Mouse (Mus musculus): ENCODE data around the gene Hexim1. TPM values are rescaled to one million over a fixed set of nuclear protein-coding genes. Genes with fewer than 3 reads are reported as not detected.

Hexim1 gene
- total RNA-seq, 2 experiments from 2014 or later, result 49.6 to 50.1 TPM

DNA sequence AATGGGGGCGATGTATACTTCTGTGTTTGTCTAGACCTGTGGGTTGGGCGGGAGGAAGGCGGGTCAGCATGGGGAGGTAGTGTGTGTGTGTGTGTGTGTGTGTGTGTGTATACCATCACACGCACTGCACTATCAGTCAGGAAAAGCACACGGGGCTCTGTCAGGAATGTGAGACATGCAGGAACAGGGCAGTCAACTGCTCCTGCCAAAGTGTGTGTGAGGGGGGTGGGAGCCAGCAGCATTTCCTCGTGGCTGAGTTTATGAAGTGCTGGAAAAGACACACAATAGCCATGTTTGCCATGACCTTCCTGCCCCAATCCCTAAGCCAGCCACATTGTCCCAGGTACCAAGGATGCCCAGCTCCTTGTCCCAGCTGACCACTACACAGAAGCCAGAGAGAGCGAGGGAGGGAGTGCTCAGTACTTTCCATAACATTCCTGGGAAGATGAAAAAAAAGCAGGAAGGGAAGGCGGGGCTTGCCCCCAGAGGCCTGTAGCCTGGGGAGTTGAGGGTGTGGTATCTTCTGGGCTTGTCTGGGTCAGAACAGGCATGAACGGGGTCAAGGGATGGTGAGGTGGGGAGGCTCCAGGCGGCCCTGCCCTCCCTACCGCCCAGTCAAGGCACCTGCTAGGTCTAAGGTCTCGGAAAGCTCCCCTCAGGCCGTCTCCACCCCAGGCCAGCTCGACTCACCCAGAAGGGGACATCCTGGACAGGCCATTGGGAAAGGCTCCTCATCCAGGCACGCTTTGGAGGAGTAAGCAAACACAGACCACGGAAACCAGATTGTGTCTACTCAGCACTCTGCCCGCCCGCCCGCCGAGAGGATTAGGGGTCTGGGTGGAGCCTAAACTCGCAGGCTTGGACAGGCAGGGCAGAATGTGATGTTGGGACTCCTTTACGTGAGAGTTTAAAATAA lies 18.8 kb upstream of the Hexim1 start:
- DNase-seq, result no peak

DNA sequence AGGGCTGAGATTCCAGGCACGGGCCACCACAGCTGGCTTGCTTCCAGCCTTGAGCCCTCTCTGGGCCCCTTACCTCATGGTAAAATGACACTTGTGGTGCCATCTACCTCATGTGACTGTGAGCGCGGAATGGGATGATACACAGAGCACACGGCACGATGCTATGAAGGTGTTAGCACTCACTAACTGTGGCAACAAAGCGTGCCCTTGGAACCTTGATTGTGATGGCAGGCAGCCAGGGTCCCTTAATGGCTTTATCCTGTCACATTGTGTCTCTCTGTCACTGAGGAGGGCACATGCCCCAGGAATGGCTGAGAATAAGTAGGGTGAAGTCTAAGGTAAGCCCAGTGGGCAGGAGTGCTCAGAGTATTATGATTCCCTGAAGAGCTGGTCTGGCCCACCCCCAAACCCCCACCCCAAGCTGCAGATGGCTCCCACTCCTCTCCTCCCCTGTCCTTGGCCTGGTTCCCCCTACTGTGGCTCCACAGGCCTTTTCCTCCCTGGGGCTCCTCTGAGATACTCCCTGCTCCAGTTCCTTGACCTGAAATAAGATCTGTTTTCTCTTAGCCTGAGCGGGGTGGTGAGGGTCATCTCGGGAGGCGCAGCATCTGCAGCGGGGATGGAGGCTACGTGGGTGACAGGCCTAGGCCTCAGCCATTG lies 17.4 kb upstream of the Hexim1 start:
- no peak for DNase-seq

DNA sequence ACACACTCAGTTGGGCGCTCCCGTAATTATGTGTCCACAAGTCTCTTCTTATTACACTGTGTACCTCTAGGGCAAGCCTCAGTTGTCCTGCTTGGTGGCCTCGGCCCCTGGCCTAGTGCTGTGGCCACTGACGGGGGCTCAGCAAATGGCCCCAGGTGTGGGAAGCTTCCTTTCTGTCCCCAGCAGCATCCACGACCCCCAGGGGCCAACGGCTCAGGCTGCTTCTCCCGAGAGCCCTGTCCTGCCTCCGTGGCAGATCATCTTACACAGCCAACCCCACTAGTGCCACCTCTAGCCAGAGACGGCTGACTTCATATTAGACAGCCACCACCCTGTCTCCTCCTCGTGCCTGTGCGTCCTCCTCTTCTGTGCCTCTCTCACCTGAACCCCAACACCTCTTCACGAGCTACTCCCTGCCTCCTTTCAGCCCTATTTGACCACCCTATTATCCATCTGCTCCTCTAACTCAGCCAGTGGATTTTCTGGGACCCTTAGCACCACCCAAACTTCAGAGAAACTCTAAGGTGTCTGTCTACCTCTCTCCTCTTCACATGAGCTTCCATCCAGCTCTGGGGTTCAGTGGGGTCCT lies 16.6 kb upstream of the Hexim1 start:
- no peak for DNase-seq

DNA sequence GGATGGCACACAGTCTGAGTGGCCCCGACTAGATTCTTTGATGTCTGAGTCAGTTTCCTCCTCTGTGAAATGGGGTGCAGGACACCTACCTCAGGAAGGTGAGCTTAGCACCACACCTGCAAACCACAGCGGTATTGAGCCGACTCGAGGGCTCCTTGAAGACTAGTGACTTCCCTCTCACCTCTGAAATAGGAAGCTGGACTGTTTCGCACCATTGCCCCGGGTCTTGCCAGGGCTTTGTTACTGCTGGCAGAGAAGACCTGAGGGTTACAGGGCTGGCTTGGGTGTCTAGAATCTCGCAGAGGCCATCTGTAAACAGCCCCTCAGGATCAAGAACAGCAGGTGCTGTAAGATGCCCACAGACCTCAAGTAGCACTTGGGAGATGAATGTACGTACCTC lies 15.7 kb upstream of the Hexim1 start:
- DNase-seq, result no peak

DNA sequence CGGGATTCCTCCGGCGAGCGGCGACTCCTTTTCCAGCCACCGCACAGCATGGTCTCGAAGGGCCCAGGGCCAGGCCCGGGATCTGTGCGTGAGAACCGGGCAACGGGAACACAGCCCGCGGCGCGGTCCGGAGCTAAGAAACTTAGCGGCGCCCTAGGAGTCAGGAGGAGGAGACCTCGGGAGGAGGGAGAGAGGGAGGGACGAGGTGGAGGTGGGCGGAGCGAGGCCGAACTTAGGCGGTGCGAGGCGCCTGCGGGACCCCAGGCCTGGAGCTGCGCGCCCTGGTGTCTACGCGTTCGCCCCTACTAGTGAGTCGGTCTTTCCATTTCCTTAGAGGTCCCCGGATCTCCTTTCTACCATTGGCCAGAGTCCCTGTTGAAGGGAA lies 14.6 kb upstream of the Hexim1 start, which contains the start of the genes Plcd3 and Acbd4:
TSS of gene Plcd3 (minus strand) at position 178 of the 385 bp plus-strand sequence.
TSS of gene Acbd4 (plus strand) at position 202 of the 385 bp plus-strand sequence.
- DNase-seq, result peak; percentile 91

DNA sequence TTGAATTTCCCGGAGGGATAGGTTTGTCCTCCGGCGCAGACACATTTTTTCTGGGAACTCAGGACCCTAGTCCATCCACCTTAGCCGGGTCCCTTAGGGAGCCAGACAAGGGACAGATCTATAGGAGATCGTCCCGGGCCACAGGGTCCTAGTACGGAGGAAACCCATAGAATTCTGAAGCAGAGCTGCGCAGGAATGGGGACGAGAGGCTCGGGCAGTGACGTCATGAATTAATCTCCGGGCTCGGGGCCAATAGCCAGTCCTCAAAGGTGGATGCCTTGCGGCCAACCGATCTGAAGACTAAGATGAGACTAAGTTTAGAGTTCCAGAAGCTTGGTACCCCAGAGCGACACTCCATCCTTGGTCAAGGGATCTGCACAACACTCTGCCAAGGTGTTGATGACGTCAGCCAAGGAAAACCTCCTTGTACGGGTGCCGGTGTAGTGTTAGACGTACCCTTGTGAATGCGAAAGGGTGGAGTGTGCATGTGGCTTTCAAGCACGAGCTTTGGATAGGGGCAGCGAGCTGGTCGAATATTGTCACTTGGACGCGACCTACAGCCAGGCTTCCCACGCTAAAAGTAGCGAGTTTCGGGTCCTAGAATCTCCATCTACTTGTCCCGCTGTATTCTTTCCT lies 14.0 kb upstream of the Hexim1 start:
- peak; percentile 81 for DNase-seq

DNA sequence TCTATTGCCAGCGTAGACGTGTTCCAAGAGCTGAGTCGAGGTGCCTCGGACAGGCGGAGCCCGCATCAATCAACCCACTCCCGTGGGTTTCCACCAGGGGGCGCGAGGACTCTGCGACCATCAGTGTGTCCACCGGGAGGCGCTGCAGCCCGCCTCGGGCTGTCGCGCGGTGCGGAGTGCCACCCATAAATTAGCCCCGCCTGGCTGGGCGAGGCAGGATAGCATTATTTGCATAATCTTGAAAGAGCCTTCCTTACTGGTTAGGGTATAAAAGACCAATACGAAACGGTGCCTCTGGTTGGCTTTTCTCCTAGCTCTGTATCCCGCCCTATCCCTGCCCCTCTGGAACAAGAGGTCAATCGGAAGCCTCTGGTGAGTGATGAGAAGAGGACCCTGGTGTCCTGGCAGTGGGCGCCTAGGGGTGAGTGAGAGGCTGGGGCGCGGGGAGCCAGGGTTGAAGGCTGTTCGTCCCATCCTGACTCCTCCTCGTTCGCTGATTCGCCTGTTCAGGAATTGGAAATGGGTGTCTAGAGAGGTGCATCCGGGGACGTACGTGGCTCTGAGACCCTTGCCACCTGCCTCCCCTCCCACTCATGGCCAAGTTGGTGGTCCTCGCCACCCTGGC lies 13.2 kb upstream of the Hexim1 start:
- peak; percentile 99 for DNase-seq

DNA sequence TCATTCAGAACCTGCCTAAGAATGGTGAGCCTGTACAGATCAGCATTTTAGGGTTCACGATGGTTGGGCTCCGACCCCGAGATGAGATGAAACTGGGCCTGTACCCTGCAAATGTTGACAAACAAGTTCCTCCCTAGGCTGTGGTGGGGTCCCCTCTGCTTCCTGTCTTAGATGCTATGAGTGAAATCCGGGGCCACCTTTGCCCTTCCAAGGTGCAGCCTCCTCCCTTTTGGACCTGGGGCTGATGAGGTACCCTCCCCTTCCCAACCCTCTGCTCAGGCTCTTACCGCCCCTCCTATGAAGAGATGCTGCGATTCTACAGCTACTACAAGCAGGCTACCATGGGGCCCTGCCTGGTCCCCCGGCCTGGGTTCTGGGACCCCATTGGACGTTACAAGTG lies 12.4 kb upstream of the Hexim1 start:
- no peak for DNase-seq

DNA sequence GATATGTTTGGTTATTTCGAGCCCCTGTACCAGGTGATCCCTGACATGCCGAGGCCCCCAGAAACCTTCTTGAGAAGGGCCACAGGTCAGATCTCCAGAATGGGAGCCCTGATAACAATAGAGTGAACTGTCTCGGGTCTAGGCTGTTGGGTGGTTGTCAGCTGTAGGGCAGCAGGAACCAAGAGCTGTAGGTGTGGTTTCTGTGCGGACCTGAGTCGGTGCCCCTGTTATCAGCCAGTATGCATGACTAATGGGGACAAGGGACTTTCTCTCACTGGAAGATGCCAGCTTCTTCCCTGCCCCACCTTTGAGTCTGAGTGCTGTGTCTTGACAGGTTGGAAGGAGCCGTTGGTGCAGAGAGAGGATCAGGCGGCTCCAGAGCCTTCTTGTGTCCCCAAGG lies 11.6 kb upstream of the Hexim1 start:
- DNase-seq, result no peak

DNA sequence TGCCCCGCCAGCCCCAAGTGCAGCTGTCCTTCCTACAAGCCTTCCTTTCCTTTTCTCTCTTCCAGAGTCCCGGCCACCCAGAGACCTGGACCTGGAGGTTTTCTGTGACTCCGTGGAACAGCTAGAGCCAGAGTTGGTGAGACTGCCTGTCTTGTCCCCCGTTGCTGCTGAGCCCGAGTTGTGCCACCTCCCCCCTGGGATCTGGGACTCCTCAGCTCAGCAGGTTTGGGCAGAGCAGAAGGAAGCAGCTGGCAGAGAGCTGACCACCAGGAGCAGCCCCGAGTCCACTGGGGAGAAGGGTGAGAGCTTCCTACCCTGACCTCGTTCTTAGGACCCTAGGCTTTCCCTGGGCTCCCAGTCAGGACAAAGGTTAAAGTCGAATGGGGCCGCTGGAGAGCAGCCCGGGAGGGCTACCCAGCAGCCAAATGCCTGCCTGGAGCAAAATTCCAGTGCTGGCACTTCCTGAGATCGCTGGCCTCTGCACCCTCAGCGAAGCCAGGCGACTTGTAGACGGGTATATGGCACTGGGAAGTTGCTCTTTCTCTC lies 10.8 kb upstream of the Hexim1 start:
- peak; percentile 59 for DNase-seq

DNA sequence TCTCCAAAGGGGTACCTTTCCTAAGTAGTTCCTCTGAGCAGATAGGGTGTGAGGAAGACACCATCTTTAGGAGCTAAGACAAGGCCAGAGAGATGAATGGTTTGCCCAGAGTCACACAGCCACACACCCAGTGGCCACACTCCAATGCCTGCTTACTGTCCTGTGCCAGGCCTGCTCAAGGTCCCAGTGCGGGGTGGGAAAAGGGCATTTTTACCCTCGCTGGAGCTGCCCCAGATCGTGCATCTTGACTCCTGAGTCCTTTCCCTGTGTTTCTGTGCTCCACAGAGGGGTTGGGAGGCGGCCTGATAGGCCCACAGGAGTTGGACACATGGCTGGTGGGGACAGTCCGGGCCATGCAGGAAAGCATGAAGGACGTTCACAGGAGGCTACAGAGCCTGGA lies 10.2 kb upstream of the Hexim1 start:
- peak; percentile 47 for DNase-seq

DNA sequence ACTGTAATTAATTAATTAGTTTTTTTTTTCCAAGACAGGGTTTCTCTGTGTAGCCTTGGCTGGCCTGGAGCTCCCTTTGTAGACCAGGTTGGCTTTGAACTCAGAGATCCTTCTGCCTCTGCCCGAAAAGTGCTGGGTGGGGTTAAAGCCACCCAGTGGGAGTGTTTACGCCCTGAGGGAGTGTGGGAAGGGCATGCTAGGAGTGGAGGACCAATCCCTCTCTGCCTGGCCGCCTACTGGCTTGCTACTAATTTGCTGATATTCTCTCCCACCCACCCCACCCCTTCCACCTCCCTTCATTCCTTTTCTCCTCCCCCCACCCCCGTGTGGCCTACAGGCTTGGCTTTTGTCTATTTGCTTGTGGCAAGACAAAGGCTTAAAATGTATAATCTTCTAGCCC lies 9.6 kb upstream of the Hexim1 start:
- peak; percentile 41 for DNase-seq

DNA sequence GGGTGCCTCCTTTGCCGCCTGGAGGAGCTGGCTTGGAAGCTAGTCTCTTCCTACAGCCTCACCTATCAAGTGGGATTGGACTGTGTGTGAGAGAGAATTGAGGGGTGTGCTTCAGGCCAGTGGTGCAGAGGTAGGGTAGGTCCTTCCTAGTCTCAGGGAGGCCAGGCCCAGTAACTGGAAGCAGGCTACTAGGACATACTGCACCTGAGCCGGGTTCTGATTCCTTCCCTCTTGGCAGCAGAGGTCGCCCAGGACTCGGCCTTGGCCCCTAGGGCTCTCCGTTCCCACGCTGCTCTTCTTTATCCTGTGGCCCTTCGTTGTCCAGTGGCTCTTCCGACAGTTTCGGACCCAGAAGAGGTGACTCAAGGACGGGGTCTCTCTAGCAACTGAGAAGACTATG lies 4.7 kb upstream of the Hexim1 start:
- no peak for DNase-seq

DNA sequence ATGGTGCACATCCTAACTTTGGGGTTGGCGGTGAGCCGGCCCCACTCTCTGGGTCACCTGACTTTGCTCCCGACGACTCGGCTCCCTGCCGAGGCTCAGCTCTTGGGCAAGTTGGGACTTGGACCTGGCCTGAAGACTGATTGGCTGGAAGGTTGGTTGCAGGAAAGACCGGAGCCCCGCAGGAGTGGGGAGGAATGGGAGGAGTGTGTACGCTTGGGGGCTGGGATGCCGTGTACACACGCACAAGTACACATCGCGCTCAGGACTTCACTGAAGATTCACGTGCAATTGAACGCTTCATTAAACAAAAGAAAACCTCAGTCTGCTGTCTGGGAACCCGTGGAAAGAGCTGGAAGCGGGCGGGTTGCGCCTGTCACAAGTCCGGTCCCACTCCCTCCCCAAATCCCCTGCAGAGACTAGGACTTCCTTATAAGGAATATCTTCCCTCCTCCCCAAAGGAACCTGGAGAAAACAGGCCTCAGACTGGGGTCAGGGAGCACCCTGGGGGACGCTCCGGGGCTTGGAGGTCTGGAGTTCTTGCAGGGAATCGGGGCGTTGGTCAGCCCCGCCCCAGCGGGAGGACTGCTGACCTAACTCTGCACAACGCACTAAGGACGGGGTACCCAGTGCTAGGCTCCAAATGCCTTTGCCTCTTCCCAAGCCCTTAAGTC lies 4.0 kb upstream of the Hexim1 start:
- DNase-seq, result peak; percentile 87

DNA sequence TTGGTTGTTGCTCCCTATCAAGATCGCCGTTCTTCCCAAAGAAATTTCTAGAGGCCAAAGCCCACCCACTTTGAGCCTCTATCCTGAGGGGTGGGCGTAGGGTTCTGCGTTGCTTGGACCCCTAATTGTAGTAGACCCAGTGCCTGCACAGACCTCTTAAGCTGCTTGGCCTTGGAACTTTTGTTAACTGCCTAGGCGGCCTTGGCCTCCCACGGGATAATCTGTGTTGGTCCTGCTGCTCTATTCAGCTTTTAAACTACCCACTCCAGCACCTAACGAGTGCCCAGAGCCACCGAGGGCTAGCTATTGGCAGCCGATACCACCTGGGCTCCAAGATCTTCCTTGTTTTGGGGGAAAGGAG lies 3.5 kb upstream of the Hexim1 start:
- no peak for DNase-seq

DNA sequence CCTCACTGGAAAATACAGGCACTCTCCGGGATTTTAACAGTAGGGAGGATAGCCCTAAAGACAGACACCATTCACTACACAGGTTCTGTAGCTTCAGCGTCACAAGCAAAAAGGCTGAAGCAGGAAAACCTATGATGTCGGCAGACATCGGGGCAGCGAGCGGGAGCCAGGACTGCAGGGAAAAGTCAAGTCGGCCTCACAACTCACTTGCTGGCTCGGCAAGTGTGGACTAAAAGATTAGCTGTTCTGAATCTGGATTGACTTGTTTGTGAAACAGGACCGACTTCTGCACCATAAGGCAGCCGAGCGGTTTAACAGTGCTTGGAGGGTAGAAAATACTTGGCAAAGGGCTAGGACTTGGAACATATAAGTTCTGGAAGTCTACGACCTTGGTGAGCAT lies 3.0 kb upstream of the Hexim1 start:
- DNase-seq, result no peak

DNA sequence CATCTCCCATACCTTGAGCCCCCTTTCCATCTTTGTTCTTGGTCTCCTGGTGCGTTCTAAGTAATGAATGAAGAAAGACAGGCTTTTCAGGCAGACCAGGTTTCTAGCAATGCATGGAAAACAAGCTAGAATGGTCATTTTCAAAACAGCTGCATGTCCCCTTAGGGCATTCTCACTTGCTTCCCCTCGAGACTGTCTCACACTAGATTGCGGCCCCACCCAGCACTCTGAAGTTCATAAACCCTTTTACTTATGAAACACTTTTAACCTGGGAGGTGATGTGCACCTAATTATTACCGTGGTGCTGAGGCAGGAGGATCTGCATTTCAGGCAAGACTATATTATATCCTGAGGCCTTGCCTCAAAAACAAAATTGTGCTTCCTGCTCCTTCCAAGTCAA lies 2.3 kb upstream of the Hexim1 start:
- no peak for DNase-seq

DNA sequence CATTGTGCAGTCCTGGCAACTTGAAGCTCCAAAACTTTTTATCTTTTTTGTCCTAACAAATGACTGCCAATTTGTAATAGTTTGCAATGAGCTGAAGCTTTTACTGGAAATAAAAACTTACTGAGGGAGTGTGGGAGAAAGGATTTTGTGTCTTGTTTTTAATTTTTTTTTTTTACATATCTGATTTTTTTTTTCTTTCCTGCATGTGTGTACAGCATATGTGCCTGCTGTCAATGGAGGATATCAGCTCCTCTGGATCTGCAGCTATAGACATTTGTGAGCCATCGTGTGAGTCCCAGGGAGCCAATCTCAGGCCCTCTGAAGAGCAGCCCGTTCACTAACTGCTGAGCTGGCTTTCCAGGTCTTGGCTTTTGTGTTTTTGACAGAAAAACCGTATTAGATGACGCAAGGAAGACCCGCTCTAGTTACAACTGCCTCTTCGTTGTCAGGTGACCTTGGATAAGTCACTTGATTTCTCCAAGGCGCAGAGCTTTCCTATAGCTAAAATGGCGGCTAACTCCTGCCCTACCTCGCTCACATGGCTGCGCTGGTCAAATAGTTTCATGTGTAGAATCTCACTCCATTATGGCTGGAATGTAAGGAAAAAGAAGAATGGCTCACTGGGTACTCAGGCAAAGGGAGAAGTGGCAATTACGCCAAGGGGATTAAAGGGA lies 1.6 kb upstream of the Hexim1 start:
- no peak for DNase-seq

DNA sequence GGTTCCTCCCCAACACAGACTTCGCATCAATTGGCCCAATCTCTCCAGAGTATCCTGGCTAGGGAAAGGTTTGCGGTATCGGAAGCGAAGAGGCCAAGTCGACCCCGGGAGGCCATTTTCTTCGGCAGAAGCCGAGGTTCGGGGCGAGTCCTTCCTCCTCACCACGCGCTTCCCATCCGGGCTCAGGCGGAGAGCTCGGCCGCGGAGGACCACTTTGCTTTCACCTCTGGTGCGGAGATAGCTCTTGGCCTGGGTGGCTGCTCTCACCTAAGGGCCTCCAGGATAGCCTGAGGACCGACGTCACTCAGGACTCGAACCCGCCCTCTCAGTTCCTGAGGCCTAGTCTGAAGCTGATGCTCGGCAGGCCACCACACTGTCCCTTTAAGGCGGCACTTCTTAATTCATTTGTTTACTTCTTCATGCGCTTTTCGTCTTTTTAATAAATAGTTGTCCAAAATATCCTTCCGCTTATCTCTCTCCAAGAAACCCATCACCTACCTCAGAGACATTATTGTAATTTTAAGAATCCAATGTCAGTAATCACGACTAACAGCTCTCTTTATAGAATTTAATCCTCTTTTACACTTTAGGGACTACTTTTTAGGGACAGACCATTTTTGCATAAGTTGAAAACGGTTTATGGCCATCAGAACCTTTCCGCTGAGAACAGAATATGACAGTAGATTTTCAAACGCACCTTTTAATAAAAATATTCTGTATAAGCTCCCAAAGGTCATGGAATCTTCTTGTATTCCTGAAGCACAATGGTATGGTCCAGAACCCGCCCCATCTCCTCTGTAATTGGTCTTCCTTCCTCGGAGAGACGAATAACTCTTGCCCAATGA lies 646 bp upstream of the Hexim1 start:
- peak; percentile 85 for DNase-seq

Measured in adrenal gland, postnatal 10 days (tissue).